Mouse (Mus musculus): ENCODE measurements around the gene Vmn1r210. TPM values are rescaled to one million over a fixed set of nuclear protein-coding genes. Genes with fewer than 3 reads are reported as not detected.
"Not testable (repeated sequence)": the region's sequence is repeated elsewhere in the genome, so short reads cannot be mapped to it uniquely, and the experiment has no call there.

Gene Vmn1r210
- polyA plus RNA-seq (2012; rRNA removed): not detected in 2 replicates

GRCm38 (mm10) chr13:22831248-22831647 lies at the start of gene Vmn1r210:
TSS of gene Vmn1r210 (minus strand) at chr13:22831348.
- no peak for DNase-seq (ENCODE audit: low read depth, low spot score)
- 48% methylated on average over 4 of the region's 4 CpGs for WGBS

GRCm38 (mm10) chr13:22879257-22879656 lies 48.1 kb upstream of the Vmn1r210 start:
- no peak for DNase-seq (ENCODE audit: low read depth, low spot score)
- WGBS: 94% methylated on average over 1 of the region's 1 CpGs

- DNase-seq (ENCODE audit: low read depth, low spot score): no peak
- 70% methylated on average over 1 of the region's 1 CpGs for WGBS
Measured at GRCm38 (mm10) chr13:22857461-22857860, 26.3 kb upstream of the Vmn1r210 start, which contains the start of gene Vmn1r211. TSS of gene Vmn1r211 (minus strand) at chr13:22857561.

GRCm38 (mm10) chr13:22854760-22855159 lies 23.6 kb upstream of the Vmn1r210 start:
- WGBS: 64% methylated on average over 4 of the region's 4 CpGs

GRCm38 (mm10) chr13:22846798-22847197 lies 15.7 kb upstream of the Vmn1r210 start:
- no peak for DNase-seq (ENCODE audit: low read depth, low spot score)
- WGBS: 71% methylated on average over 1 of the region's 1 CpGs

More at GRCm38 (mm10) chr13:22854760-22855159, 23.6 kb upstream of the Vmn1r210 start:
- no peak for DNase-seq (ENCODE audit: low read depth, low spot score)

GRCm38 (mm10) chr13:22844304-22844703 lies 13.2 kb upstream of the Vmn1r210 start:
- 63% methylated on average over 3 of the region's 3 CpGs for whole genome bisulfite sequencing

GRCm38 (mm10) chr13:22829395-22829794 lies 1.8 kb downstream of the Vmn1r210 start:
- DNase-seq (ENCODE audit: low read depth, low spot score): not testable (repeated sequence)
- 28% methylated on average over 7 of the region's 7 CpGs for WGBS

More at GRCm38 (mm10) chr13:22844304-22844703, 13.2 kb upstream of the Vmn1r210 start:
- DNase-seq (ENCODE audit: low read depth, low spot score): not testable (repeated sequence)

GRCm38 (mm10) chr13:22821601-22822000 lies 9.5 kb downstream of the Vmn1r210 start:
- 95% methylated on average over 1 of the region's 1 CpGs for WGBS
- not testable (repeated sequence) for DNase-seq (ENCODE audit: low read depth, low spot score)

DNA sequence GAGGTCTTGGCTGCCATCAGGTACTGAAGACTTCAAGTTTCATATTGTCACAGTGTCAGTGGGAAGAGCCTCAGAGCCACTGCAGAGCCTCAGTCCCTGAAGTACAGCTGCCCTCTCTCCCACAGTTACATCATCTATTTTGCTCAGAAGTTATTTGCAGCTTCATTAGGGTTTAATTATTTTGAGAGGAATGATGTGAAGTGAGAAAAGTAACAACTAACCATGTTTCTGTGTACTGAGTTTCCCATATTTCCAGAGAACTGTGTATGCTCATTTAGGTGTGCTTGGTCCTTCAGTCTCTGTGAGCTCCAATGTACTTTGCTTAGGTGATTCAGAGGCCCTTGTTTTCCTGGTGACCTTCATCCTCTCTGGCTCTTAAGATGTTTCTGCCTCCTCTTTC lies 21.6 kb downstream of the Vmn1r210 start, which contains the start of gene Vmn1r209:
Gene Vmn1r209 (minus strand): TSS at position 101 of the 400 bp plus-strand sequence.
- DNase-seq (ENCODE audit: low read depth, low spot score): not testable (repeated sequence)

GRCm38 (mm10) chr13:22788096-22788495 lies 43.1 kb downstream of the Vmn1r210 start:
- not testable (repeated sequence) for DNase-seq (ENCODE audit: low read depth, low spot score)
- 73% methylated on average over 3 of the region's 3 CpGs for whole genome bisulfite sequencing

DNA sequence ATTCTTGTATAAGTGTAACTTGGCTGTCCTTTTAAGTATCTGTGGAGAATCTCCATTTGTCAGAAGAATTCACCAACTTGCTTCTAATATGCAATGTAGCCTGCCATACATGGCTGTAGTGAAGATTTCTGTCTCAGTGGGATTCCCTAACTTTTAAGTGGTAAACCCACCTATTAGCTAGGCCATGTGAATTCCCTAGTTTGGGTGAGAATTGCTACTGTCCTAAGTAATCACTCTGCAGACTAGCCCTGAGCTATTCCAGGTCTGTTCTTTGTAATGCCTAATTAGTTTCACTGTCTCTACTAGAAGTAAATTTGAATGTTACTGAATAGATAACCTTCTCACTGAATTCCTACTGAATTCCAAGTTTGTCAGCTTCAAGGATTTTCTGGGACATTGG lies 47.0 kb downstream of the Vmn1r210 start:
- not testable (repeated sequence) for DNase-seq (ENCODE audit: low read depth, low spot score)

DNA sequence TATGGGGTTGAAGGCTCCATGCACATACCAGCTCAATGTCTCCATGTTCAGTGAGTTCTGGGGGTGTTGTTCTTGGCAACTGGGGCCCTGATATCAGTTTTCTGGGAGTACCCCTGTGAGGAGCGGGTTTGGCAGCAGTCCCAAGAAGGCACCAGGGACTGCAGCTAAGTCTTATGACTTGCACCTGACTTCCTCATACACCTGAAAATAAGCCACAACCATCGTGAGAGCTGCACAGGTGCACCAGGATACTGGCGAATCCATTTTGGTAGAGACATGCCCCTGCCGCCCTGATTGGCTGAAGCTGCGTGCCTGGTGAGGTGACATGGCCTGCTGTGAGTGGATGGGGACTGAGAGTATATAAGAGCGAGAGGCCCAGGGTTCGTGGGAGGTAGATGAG lies 53.8 kb downstream of the Vmn1r210 start, which contains the start of gene Vmn1r208:
Gene Vmn1r208 (minus strand): TSS at position 101 of the 400 bp plus-strand sequence.
- not testable (repeated sequence) for DNase-seq (ENCODE audit: low read depth, low spot score)
- no CpG with 5 or more reads among the region's 7 CpGs for WGBS

Other genes starting within 250 kb of the Vmn1r210 start
- gene Vmn1r205, start 238.3 kb downstream of the Vmn1r210 start, polyA plus RNA-seq (2012; rRNA removed): not detected in 2 replicates
- not detected in 2 replicates for gene Vmn1r206, start 207.1 kb downstream of the Vmn1r210 start, polyA plus RNA-seq (2012; rRNA removed)
- gene Vmn1r207-ps, start 101.7 kb downstream of the Vmn1r210 start, polyA plus RNA-seq (2012; rRNA removed): not detected in 2 replicates
- gene Vmn1r208, start 53.9 kb downstream of the Vmn1r210 start, polyA plus RNA-seq (2012; rRNA removed): not detected in 2 replicates
- not detected in 2 replicates for gene Vmn1r209, start 21.7 kb downstream of the Vmn1r210 start, polyA plus RNA-seq (2012; rRNA removed)
- not detected in 2 replicates for gene Vmn1r211, start 26.2 kb upstream of the Vmn1r210 start, polyA plus RNA-seq (2012; rRNA removed)
- gene Vmn1r212, start 52.9 kb upstream of the Vmn1r210 start, polyA plus RNA-seq (2012; rRNA removed): not detected in 2 replicates
- not detected in 2 replicates for gene Vmn1r213, start 176.3 kb upstream of the Vmn1r210 start, polyA plus RNA-seq (2012; rRNA removed)
- gene Vmn1r214, start 199.1 kb upstream of the Vmn1r210 start, polyA plus RNA-seq (2012; rRNA removed): not detected in 2 replicates
- gene Vmn1r215, start 236.7 kb upstream of the Vmn1r210 start, polyA plus RNA-seq (2012; rRNA removed): not detected in 2 replicates

Data from large intestine, adult 2 months (tissue).